17 mouse cellular contexts compared by ENCODE assay signal in the genomic region with DNA sequence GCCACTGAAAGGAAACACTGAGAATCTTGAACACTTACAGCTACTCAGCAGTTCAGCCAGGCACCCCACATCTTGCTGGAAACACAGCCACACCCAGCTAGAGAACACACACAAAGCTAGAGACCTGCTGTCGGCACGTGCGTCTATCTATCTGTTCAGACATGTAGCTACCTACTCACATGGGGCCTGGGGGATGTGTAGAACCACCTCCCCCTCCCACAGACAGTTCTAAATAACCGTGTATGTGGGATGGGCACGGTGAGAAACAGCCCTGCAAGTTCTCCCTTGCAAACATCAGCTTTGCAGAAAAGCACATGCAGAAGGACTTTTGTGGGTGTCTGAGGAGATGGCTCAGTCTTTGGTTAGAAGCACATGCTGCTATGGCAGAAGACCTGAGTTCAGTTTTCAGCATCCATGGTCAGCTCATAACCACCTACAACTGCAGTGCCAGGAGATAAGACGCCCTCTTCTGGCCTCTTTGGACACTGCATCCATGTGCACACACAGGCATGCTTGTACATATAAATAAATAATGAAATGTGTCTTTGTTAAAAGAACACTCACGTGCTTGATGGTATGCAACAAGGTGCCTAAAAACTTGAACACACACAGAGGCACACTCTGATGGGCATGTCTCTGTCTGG. TPM values are rescaled to one million over a fixed set of nuclear protein-coding genes. Genes with fewer than 3 reads are reported as not detected.
DNase-seq lines count a peak whose midpoint lies in the region; ATAC-seq and TF ChIP-seq lines count a peak whose summit lies in the region.
"Had no signal": no experiment of that assay in that cellular context is flagged by ENCODE, and none has a peak within 500 bp of the region (broad histone marks: within the 10 kb centered on the region; RNA-seq: fewer than 3 reads in every experiment).

No protein-coding gene starts in this region.

- 68% methylated on average over 7 of the region's 7 CpGs for WGBS in embryonic facial prominence, embryonic 14.5 days
- 80% methylated on average over 7 of the region's 7 CpGs for WGBS in embryonic facial prominence, embryonic 10.5 days
- WGBS in lung, postnatal 0 days = 68% methylated on average over 7 of the region's 7 CpGs

- H3K27ac ChIP-seq in embryonic facial prominence, embryonic 14.5 days (replicated peaks; ENCODE audit: low read depth, low read length) = no peak overlapping the region
- no peak overlapping the region for H3K27ac ChIP-seq in embryonic facial prominence, embryonic 10.5 days (replicated peaks)
- no peak overlapping the region for H3K27ac ChIP-seq in lung, postnatal 0 days (ENCODE audit: low read length)
- H3K27ac ChIP-seq: hindbrain, embryonic 13.5 days; limb, embryonic 10.5 days had no signal

- no peak overlapping the region for H3K4me3 ChIP-seq in embryonic facial prominence, embryonic 14.5 days (ENCODE audit: low read depth, low read length)
- no peak overlapping the region for H3K4me3 ChIP-seq in embryonic facial prominence, embryonic 10.5 days
- no peak overlapping the region for H3K4me3 ChIP-seq in lung, postnatal 0 days (ENCODE audit: low read depth, low read length)
- H3K4me3 ChIP-seq: hindbrain, embryonic 13.5 days; limb, embryonic 10.5 days had no signal

- H3K4me2 ChIP-seq in embryonic facial prominence, embryonic 14.5 days (ENCODE audit: low read depth, low read length) = no peak overlapping the region
- no peak overlapping the region for H3K4me2 ChIP-seq in lung, postnatal 0 days (replicated peaks; ENCODE audit: low read depth, low read length)
- H3K4me2 ChIP-seq: heart, embryonic 11.5 days; hindbrain, embryonic 13.5 days had no signal

- H3K9ac ChIP-seq in embryonic facial prominence, embryonic 14.5 days (ENCODE audit: low read depth, low read length) = no peak overlapping the region
- H3K9ac ChIP-seq in lung, postnatal 0 days (replicated peaks; ENCODE audit: low read depth) = no peak overlapping the region
- H3K9ac ChIP-seq: hindbrain, embryonic 13.5 days had no signal

- DNase-seq in embryonic facial prominence, embryonic 14.5 days (ENCODE audit: low spot score) = peak; percentile 62
- DNase-seq in embryonic facial prominence, embryonic 10.5 days (ENCODE audit: low spot score) = no peak
- DNase-seq in lung, postnatal 0 days (ENCODE audit: low spot score) = no peak
- no peak for DNase-seq in lung, postnatal 14 days
- peak; percentile 49 for DNase-seq in ZHBTc4 (ENCODE audit: low read depth, low spot score)
- peak; percentile 71 to 89 for DNase-seq in right cerebral cortex, postnatal 36 days (ENCODE audit: low spot score in 2 of 2)
- DNase-seq in urinary bladder, postnatal 10 days (ENCODE audit: low spot score) = no peak
- DNase-seq in embryo, embryonic 10 days (ENCODE audit: low spot score) = no peak
- DNase-seq: adrenal gland, postnatal 36 days; cerebellum, adult 9-10 months; kidney, postnatal 10 days; midbrain, embryonic 14.5 days had no signal

- peak; percentile 32 for TF ChIP-seq CTCF in lung, postnatal 0 days (IDR thresholded peaks at IDR 0.05)

- no peaks in the 10 kb centered on the region for H3K27me3 ChIP-seq in embryonic facial prominence, embryonic 14.5 days (replicated peaks; ENCODE audit: control insufficient read depth, insufficient read depth, low read length)
- no peaks in the 10 kb centered on the region for H3K27me3 ChIP-seq in embryonic facial prominence, embryonic 10.5 days (replicated peaks; ENCODE audit: low read depth, poor library complexity, severe bottlenecking)
- H3K27me3 ChIP-seq in lung, postnatal 0 days (replicated peaks; ENCODE audit: insufficient read depth, low read length) = no peaks in the 10 kb centered on the region
- H3K27me3 ChIP-seq: Patski had no signal

- peak; percentile 65 for ATAC-seq in embryonic facial prominence, embryonic 14.5 days (ENCODE audit: low read depth)
- no peak for ATAC-seq in lung, postnatal 0 days
- ATAC-seq: Patski had no signal

- H3K36me3 ChIP-seq in embryonic facial prominence, embryonic 14.5 days (ENCODE audit: control insufficient read depth, insufficient read depth, low read length) = no peaks in the 10 kb centered on the region
- no peaks in the 10 kb centered on the region for H3K36me3 ChIP-seq in embryonic facial prominence, embryonic 10.5 days (replicated peaks)
- no peaks in the 10 kb centered on the region for H3K36me3 ChIP-seq in lung, postnatal 0 days (ENCODE audit: insufficient read depth, low read length)
- H3K36me3 ChIP-seq: hindbrain, embryonic 13.5 days; limb, embryonic 10.5 days had no signal

- no peaks in the 10 kb centered on the region for H3K9me3 ChIP-seq in embryonic facial prominence, embryonic 14.5 days (ENCODE audit: control insufficient read depth, low read length)
- peaks cover 3% of the 10 kb centered on the region; the same call in 1 of the 2 replicates for H3K9me3 ChIP-seq in embryonic facial prominence, embryonic 10.5 days
- no peaks in the 10 kb centered on the region for H3K9me3 ChIP-seq in lung, postnatal 0 days (ENCODE audit: low read length)
- H3K9me3 ChIP-seq: hindbrain, embryonic 13.5 days; limb, embryonic 10.5 days had no signal

- no peaks in the 10 kb centered on the region for H3K4me1 ChIP-seq in embryonic facial prominence, embryonic 14.5 days (ENCODE audit: control insufficient read depth, insufficient read depth, low read length)
- H3K4me1 ChIP-seq in embryonic facial prominence, embryonic 10.5 days = no peaks in the 10 kb centered on the region
- 0 out of 2 replicates have a peak, but pooled peaks cover 3% of the 10 kb centered on the region for H3K4me1 ChIP-seq in lung, postnatal 0 days (ENCODE audit: insufficient read depth, low read depth, low read length)
- H3K4me1 ChIP-seq: hindbrain, embryonic 13.5 days; limb, embryonic 10.5 days had no signal

- no peak for TF ChIP-seq EP300 in lung, postnatal 0 days (IDR thresholded peaks at IDR 0.05)

RNA-seq across cellular contexts. Expression of gene Irgc1, which starts 5.3 kb away (rescaled TPM):
- 0.16 and 0.36 TPM in 2 replicates for polyA plus RNA-seq in embryonic facial prominence, embryonic 14.5 days (2014; fragmentation: Nextera tagmentation; extraction: Ambion mirVana)
- polyA plus RNA-seq in embryonic facial prominence, embryonic 10.5 days (2016; fragmentation: Nextera tagmentation; extraction: Ambion mirVana) = not detected in 2 replicates
- 0.24 and 0.29 TPM in 2 replicates for polyA plus RNA-seq in lung, postnatal 0 days (2015; fragmentation: Nextera tagmentation; extraction: Ambion mirVana)
- polyA plus RNA-seq: heart, embryonic 11.5 days; hindbrain, embryonic 13.5 days; limb, embryonic 10.5 days; lung, embryonic 16.5 days; midbrain, embryonic 14.5 days; Patski had no signal

RNA-seq across cellular contexts. Expression of gene Plaur, which starts 15.5 kb away (rescaled TPM):
- 8.0 and 12.2 TPM in 2 replicates for polyA plus RNA-seq in embryonic facial prominence, embryonic 14.5 days (2014; fragmentation: Nextera tagmentation; extraction: Ambion mirVana)
- polyA plus RNA-seq in embryonic facial prominence, embryonic 10.5 days (2016; fragmentation: Nextera tagmentation; extraction: Ambion mirVana) = 1.7 TPM in 2 replicates
- 65.8 and 72.0 TPM in 2 replicates for polyA plus RNA-seq in lung, postnatal 0 days (2015; fragmentation: Nextera tagmentation; extraction: Ambion mirVana)

RNA-seq across cellular contexts. Expression of gene Cadm4, which starts 35.0 kb away (rescaled TPM):
- polyA plus RNA-seq in embryonic facial prominence, embryonic 14.5 days (2014; fragmentation: Nextera tagmentation; extraction: Ambion mirVana) = 2.6 and 2.8 TPM in 2 replicates
- polyA plus RNA-seq in embryonic facial prominence, embryonic 10.5 days (2016; fragmentation: Nextera tagmentation; extraction: Ambion mirVana) = 5.0 and 5.7 TPM in 2 replicates
- polyA plus RNA-seq in lung, postnatal 0 days (2015; fragmentation: Nextera tagmentation; extraction: Ambion mirVana) = 1.7 and 1.9 TPM in 2 replicates

RNA-seq across cellular contexts. Expression of gene Smg9, which starts 47.4 kb away (rescaled TPM):
- 17.6 and 19.9 TPM in 2 replicates for polyA plus RNA-seq in embryonic facial prominence, embryonic 14.5 days (2014; fragmentation: Nextera tagmentation; extraction: Ambion mirVana)
- polyA plus RNA-seq in embryonic facial prominence, embryonic 10.5 days (2016; fragmentation: Nextera tagmentation; extraction: Ambion mirVana) = 25.8 and 26.3 TPM in 2 replicates
- 15.2 and 16.4 TPM in 2 replicates for polyA plus RNA-seq in lung, postnatal 0 days (2015; fragmentation: Nextera tagmentation; extraction: Ambion mirVana)

RNA-seq across cellular contexts. Expression of gene Zfp428, which starts 60.0 kb away (rescaled TPM):
- 31.3 and 36.6 TPM in 2 replicates for polyA plus RNA-seq in embryonic facial prominence, embryonic 14.5 days (2014; fragmentation: Nextera tagmentation; extraction: Ambion mirVana)
- 100.0 and 110 TPM in 2 replicates for polyA plus RNA-seq in embryonic facial prominence, embryonic 10.5 days (2016; fragmentation: Nextera tagmentation; extraction: Ambion mirVana)
- 13.1 and 17.0 TPM in 2 replicates for polyA plus RNA-seq in lung, postnatal 0 days (2015; fragmentation: Nextera tagmentation; extraction: Ambion mirVana)

Comparison
In these comparisons a context has a peak if more than half of its experiments do, and no peak if none do; other contexts are left out.
1. DNase-seq: peak in embryonic facial prominence, embryonic 14.5 days (single experiment), ZHBTc4 (single experiment) and right cerebral cortex, postnatal 36 days (2 of 2); none in embryonic facial prominence, embryonic 10.5 days (single experiment), lung, postnatal 0 days (single experiment), lung, postnatal 14 days (single experiment), urinary bladder, postnatal 10 days (single experiment) and embryo, embryonic 10 days (single experiment).